Mouse (Mus musculus) thymus, postnatal 14 days (tissue): ENCODE results near the gene Wasf1.
A peak's percentile ranks its signal among the peaks of the same experiment; 100 is the strongest.

Source experiments
- DNase-seq: peaks from one replicate; pipeline ENCODE4 v3.0.0; 2021

Wasf1 gene

GRCm38 (mm10) chr10:40882831-40883643 is at the start of gene Wasf1, which contains the start of gene Cdc40:
Wasf1 (plus strand) TSS chr10:40883475.
Cdc40 (minus strand) TSS chr10:40883311.
- DNase-seq = peak; percentile 95

DNA sequence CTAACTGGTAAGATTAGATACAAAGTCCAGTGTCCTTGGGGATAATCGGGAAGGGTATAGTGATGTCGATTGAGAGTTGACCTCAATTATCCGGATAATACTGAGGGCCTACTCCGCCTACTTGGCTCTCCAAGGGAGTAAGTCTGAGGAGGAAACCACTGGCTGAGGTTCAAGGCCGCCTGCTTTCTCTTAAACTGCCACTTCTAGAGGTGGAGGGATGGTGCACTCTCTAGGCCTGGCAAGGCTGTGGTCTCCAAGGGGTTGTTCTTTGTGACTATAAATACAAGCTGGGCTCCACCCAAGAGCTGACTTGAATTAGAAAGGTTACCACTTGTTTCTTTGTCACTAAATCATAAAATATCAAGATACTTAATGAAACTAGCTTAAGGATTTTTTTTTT is 43.2 kb upstream of the Wasf1 start:
- no peak for DNase-seq

- DNase-seq = no peak
Observed at GRCm38 (mm10) chr10:40843841-40844240, 39.4 kb upstream of the Wasf1 start.

GRCm38 (mm10) chr10:40844546-40844945 is 38.7 kb upstream of the Wasf1 start:
- no peak for DNase-seq

- DNase-seq = no peak
Observed at GRCm38 (mm10) chr10:40845626-40846025, 37.6 kb upstream of the Wasf1 start.

DNA sequence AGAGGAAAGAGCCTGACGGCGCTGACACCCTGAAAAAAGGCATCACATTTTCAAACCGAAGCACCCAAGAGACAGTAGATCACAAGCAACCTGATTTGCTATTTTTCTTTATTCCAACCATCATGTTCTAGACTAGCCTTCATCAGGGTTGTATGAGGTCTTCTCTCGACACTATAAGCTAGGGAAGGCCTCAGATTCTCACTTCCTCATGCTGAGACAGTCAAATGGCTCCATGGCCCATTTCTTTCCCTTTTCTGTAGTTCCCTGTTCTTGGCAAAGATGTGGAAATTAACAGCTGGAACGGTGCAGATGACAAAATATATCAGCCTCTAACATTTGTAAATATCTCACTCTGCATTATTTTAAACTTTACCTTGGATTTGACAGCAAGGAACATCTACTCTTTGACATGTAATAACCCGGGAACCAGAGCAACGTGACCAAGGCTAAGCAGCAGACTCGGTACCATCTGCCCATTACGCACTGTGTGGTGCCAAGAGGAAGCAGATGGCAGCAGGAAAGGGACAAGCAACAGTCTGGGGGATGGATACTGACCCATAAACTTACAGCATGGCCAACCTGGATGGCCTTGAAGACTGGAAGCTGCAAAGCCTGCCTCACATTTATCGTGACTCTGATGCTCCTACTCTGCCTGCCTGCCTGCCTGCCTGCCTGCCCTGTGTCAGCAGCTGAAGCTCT is 36.0 kb upstream of the Wasf1 start:
- no peak for DNase-seq

DNA sequence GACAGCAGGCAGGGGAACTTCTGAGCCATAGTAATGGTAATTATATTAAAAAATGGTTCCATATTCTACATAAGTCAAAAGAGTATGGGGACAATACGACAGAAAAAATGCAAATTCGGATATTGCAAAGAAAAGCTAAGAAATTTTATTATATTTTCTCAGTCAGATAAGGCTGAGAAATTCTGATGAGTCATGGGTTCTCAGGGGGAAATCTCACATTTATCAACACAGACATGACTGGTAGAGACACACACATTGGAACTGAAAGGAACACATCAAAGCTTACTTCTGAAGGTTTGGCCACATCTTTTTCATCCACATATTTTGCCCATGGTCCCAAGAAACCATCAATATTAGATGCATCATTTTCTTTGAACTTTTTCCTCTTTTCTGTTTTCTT is 32.6 kb upstream of the Wasf1 start:
- no peak for DNase-seq

DNA sequence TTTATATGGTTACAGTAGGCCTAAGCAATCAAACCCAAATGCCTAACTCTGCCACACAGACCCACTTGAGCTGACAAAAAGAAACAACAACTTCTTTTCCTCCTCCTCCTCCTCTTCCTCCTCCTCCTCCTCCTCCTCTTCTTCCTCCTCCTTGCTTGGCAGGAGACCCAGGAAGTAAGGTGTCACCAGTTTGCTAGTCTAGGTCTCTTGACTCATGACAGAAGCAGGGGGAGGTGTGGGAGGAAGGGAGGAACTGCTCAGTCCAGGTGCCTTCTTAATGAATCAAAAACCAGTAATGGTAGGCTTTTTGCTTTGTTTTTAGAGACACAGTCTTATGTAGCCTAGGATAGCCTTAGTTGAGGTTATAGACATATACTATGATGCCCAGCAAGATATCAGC is 32.1 kb upstream of the Wasf1 start:
- no peak for DNase-seq

DNA sequence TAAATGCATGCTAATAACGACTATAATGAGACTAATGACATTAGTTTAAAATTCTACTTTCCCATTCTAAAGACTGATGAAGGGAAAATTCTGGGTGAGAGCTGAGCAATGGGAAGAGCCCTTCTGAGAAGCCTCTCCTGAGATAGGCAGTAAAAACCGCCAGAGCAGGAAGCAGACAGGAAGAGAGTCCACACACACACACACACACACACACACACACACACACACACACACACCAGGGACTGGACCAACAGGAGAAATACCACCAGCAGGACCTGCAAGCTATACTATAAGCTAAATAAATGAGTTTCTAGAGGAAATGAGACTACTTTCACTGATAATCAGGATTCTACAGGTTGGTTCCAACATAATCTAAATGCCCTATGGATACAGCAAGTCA is 27.7 kb upstream of the Wasf1 start:
- no peak for DNase-seq

- DNase-seq = no peak
Observed at GRCm38 (mm10) chr10:40856703-40857102, 26.6 kb upstream of the Wasf1 start.

DNA sequence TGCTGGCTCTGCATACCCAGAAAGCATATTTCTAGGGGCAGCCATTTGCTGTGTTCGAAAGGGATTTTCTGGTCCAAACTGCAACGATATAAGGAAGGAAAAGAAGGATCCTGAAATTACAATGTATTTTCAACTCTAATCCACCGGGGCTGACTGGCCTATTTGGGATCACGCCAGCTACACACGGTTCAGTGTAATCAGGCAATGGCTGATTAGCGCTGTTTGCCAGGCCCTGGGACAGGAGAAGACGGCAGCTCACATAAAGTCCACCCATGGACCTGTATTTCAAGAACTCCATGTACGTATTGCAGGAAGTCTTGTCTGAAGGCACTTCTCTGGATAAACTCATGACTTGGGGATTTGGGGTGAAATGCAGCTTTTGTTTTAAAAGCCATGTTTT is 25.7 kb upstream of the Wasf1 start:
- no peak for DNase-seq

DNA sequence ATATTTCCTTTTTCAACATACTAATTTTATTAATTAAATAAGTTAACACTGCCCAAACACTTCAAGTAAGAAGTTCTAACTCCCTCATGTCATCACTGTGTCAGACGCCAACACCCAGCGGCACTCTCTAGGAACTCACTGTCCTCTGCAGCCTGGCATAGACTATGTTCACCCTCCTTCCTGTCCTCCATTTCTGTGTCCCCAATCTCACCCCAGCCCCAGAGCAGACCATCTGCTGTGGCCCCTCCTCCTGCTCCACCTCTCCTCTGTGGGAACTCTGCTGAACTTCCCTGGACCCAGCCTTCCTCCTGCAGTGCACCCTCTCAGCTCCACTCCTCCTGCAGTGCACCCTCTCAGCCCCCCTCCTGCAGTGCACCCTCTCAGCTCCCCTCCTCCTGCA is 15.2 kb upstream of the Wasf1 start:
- DNase-seq = no peak

DNA sequence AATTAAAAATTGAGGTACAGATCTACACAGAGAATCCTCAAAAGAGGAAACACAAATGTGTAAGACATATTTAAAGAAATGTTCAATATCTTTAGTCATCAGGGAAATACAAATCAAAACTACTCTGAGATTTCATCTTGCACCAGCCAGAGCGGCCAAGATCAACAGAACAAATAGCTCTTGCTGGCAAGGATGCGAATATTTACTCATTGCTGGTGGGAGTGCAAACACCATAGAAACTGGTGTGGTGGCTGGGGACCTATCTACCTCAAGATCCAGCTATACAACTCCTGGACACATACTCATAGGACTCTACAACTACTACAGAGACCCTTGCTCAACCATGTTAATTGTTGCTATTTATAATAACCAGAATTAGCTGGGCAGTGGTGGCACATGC is 12.0 kb upstream of the Wasf1 start:
- no peak for DNase-seq

DNA sequence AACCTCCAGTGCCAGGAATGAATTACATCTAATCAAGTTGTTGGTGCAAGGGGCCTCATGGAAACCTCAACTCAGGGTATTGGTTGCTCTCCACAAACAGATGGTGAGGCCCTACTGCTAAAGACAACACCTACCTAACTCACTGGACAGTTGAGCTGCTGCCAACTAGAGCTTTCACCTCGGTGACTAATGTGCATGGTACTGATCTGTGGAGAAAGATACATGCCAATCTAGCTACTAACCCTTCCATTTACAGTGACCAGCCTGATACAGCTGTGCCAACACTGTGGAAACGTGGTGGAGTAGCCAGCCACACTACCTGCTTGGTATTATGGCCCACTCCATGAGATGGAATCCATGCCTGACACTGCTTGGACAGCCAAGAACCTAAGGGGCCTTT is 11.2 kb upstream of the Wasf1 start:
- no peak for DNase-seq

GRCm38 (mm10) chr10:40878246-40878645 is 5.0 kb upstream of the Wasf1 start:
- no peak for DNase-seq

- no peak for DNase-seq
Observed at GRCm38 (mm10) chr10:40879969-40880368, 3.3 kb upstream of the Wasf1 start.

DNA sequence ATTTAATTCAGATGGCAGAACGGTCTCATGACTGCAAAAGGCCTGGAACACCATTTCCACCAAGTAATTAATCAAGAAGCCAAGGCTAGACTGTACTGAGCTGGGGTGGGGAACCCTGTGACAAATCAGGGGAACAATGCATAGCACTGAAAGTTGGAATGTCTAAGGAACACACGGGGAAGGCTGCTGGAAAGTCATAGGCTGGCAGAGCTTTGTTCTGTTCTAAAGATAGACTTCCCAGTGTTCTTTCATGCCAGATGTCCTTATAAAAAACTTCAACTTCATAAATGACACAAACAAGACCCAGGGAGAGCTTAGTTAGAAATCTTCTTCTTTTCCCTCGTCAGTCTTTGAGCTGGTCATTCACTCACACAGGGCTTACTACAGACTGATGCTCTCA is 2.0 kb upstream of the Wasf1 start:
- DNase-seq = no peak

- no peak for DNase-seq
Observed at GRCm38 (mm10) chr10:40882333-40882732, 942 bp upstream of the Wasf1 start.

- DNase-seq = no peak
Observed at GRCm38 (mm10) chr10:40883644-40884278, 486 bp downstream of the Wasf1 start.

GRCm38 (mm10) chr10:40884279-40884806 is 1.1 kb downstream of the Wasf1 start:
- peak; percentile 37 for DNase-seq

- no peak for DNase-seq
Observed at GRCm38 (mm10) chr10:40885432-40885831, 2.2 kb downstream of the Wasf1 start.

DNA sequence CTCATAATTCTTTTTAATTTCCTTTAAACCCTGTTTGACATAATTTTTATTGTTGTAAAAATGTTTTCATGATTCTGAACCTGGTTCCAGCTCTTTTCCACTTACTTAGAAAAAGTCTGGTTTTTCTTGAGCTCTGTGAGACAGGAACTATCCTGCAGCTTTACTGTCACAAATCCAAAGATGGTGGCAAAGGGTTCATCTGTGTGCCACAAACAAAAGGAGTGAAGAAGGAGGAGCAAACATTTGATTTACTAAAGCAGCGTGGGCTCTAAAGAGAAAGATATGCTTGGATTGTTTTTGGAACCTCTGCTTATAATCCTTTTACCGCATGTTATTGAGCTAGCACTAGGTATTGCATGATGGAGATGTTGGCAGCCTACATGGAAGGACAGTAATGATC is 4.0 kb downstream of the Wasf1 start:
- DNase-seq = no peak

- DNase-seq = no peak
Observed at GRCm38 (mm10) chr10:40889146-40889545, 5.9 kb downstream of the Wasf1 start.

GRCm38 (mm10) chr10:40895765-40896164 is 12.5 kb downstream of the Wasf1 start:
- DNase-seq = no peak
